Mouse (Mus musculus) limb, embryonic 12.5 days (tissue): ENCODE measurements around the gene Rbfox3. TPM values are rescaled to one million over a fixed set of nuclear protein-coding genes. Genes with fewer than 3 reads are reported as not detected.

ENCODE experiments used
- ATAC-seq: fragments of 200-750 bp; cut with Nextera tagmentation; 2 replicates; pipeline ENCODE4 v1.8.0; 2017; ENCODE audit warnings: low read depth, moderate TSS enrichment; ENCODE audit not compliant: insufficient number of reproducible peaks, insufficient read depth, low FRiP score, low TSS enrichment
- H3K27ac ChIP-seq: fragments of 300-500 bp; sonication (generic); 2 replicates; pipeline ENCODE4 v1.5.1; 2016; ENCODE audit warnings: mild to moderate bottlenecking, moderate library complexity
- H3K27me3 ChIP-seq: fragments of 300-500 bp; sonication (generic); 2 replicates; pipeline ENCODE4 v1.6.1; 2016; ENCODE audit warnings: mild to moderate bottlenecking, moderate library complexity
- H3K36me3 ChIP-seq: fragments of 300-500 bp; sonication (generic); 2 replicates; pipeline ENCODE4 v1.6.1; 2016; ENCODE audit warnings: mild to moderate bottlenecking, moderate library complexity
- H3K4me1 ChIP-seq: fragments of 300-500 bp; sonication (generic); replicated peaks from 2 replicates; pipeline ENCODE4 v1.6.1; 2016
- H3K4me2 ChIP-seq: fragments of 300-500 bp; sonication (generic); 2 replicates; pipeline ENCODE4 v1.6.1; 2016; ENCODE audit warnings: mild to moderate bottlenecking, moderate library complexity
- H3K4me3 ChIP-seq: fragments of 300-500 bp; sonication (generic); replicated peaks from 2 replicates; pipeline ENCODE4 v1.5.1; 2016; ENCODE audit warnings: mild to moderate bottlenecking
- H3K9ac ChIP-seq: fragments of 300-500 bp; sonication (generic); replicated peaks from 2 replicates; pipeline ENCODE4 v1.6.1; 2016; ENCODE audit warnings: mild to moderate bottlenecking, moderate library complexity
- H3K9me3 ChIP-seq: fragments of 300-500 bp; sonication (generic); 2 replicates; pipeline ENCODE4 v1.6.1; 2016; ENCODE audit warnings: mild to moderate bottlenecking, moderate library complexity
- WGBS: fragments of 180-500 bp; shearing (Covaris S2); methylation state at CpG from one replicate; pipeline ENCODE4 v1.1.7; 2016; 5-methylcytosine and 5-hydroxymethylcytosine counted together
- polyA plus RNA-seq: library from polyadenylated mRNA; unstranded; fragments of >200 nt; fragmentation: Nextera tagmentation; extraction: Ambion mirVana; gene quantifications from 2 replicates; pipeline ENCODE4 v1.2.1, GENCODE M21; 2016

Gene Rbfox3
- polyA plus RNA-seq, 1 experiment from 2014 or later = 3.9 TPM

GRCm38 (mm10) chr11:118666172-118666571 lies 245.2 kb downstream of the Rbfox3 start:
- ATAC-seq = no peak
- H3K36me3 ChIP-seq = no peaks in the 10 kb centered on the region
- no peak overlapping the region for H3K4me3 ChIP-seq
- H3K27me3 ChIP-seq = peaks cover 21% of the 10 kb centered on the region
- H3K27ac ChIP-seq = no peak overlapping the region
- no peak overlapping the region for H3K4me2 ChIP-seq
- 81% methylated on average over 3 of the region's 3 CpGs for WGBS
- H3K9ac ChIP-seq = no peak overlapping the region
- no peaks in the 10 kb centered on the region; the same call in 1 of the 2 replicates for H3K4me1 ChIP-seq
- H3K9me3 ChIP-seq = no peaks in the 10 kb centered on the region

GRCm38 (mm10) chr11:118663305-118663704 lies 248.1 kb downstream of the Rbfox3 start:
- no peak overlapping the region for H3K4me2 ChIP-seq
- no peaks in the 10 kb centered on the region for H3K9me3 ChIP-seq
- 78% methylated on average over 8 of the region's 8 CpGs for WGBS
- H3K27ac ChIP-seq = no peak overlapping the region
- ATAC-seq = no peak
- no peaks in the 10 kb centered on the region for H3K4me1 ChIP-seq
- H3K9ac ChIP-seq = no peak overlapping the region
- H3K4me3 ChIP-seq = no peak overlapping the region
- no peaks in the 10 kb centered on the region for H3K36me3 ChIP-seq
- H3K27me3 ChIP-seq = peaks cover 25% of the 10 kb centered on the region

GRCm38 (mm10) chr11:118659305-118659704 lies 252.1 kb downstream of the Rbfox3 start:
- 16% methylated on average over 10 of the region's 10 CpGs for WGBS
- Histone ChIP-seq H3K9ac (no peak overlapping the region), H3K27ac (no peak overlapping the region), H3K4me3 (no peak overlapping the region), H3K4me2 (no peak overlapping the region), H3K36me3 (no peaks in the 10 kb centered on the region), H3K9me3 (no peaks in the 10 kb centered on the region), H3K27me3 (peaks cover 19% of the 10 kb centered on the region), H3K4me1 (no peaks in the 10 kb centered on the region)
- ATAC-seq = no peak

- no peak for ATAC-seq
- Histone ChIP-seq H3K36me3 (no peaks in the 10 kb centered on the region), H3K4me3 (no peak overlapping the region), H3K27ac (no peak overlapping the region), H3K27me3 (peaks cover 10% of the 10 kb centered on the region; the same call in 1 of the 2 replicates), H3K4me1 (no peaks in the 10 kb centered on the region), H3K9ac (no peak overlapping the region), H3K4me2 (no peak overlapping the region), H3K9me3 (no peaks in the 10 kb centered on the region)
- 74% methylated on average over 4 of the region's 4 CpGs for WGBS
Observed at GRCm38 (mm10) chr11:118655833-118656232, 255.6 kb downstream of the Rbfox3 start.

- WGBS = 89% methylated on average over 14 of the region's 14 CpGs
- no peak overlapping the region for H3K9ac ChIP-seq
- H3K27ac ChIP-seq = no peak overlapping the region
- H3K9me3 ChIP-seq = no peaks in the 10 kb centered on the region
- H3K36me3 ChIP-seq = no peaks in the 10 kb centered on the region
- H3K4me2 ChIP-seq = no peak overlapping the region
- ATAC-seq = no peak
- peaks cover 2% of the 10 kb centered on the region; the same call in 1 of the 2 replicates for H3K27me3 ChIP-seq
- no peak overlapping the region for H3K4me3 ChIP-seq
- no peaks in the 10 kb centered on the region for H3K4me1 ChIP-seq
Observed at GRCm38 (mm10) chr11:118653521-118654318, 257.7 kb downstream of the Rbfox3 start.

- WGBS = 85% methylated on average over 13 of the region's 13 CpGs
Observed at GRCm38 (mm10) chr11:118652401-118653240, 258.8 kb downstream of the Rbfox3 start.

GRCm38 (mm10) chr11:118648369-118648768 lies 263.0 kb downstream of the Rbfox3 start:
- Histone ChIP-seq H3K4me1 (no peaks in the 10 kb centered on the region), H3K9me3 (no peaks in the 10 kb centered on the region), H3K27me3 (no peaks in the 10 kb centered on the region; the same call in none of the 2 replicates), H3K4me3 (no peak overlapping the region), H3K36me3 (no peaks in the 10 kb centered on the region), H3K4me2 (no peak overlapping the region), H3K9ac (no peak overlapping the region), H3K27ac (no peak overlapping the region)
- WGBS = 28% methylated on average over 5 of the region's 5 CpGs
- ATAC-seq = no peak

More at GRCm38 (mm10) chr11:118652401-118653240, 258.8 kb downstream of the Rbfox3 start:
- H3K27ac ChIP-seq = no peak overlapping the region
- no peaks in the 10 kb centered on the region for H3K36me3 ChIP-seq
- H3K27me3 ChIP-seq = no peaks in the 10 kb centered on the region; the same call in none of the 2 replicates
- no peak overlapping the region for H3K4me3 ChIP-seq
- H3K9ac ChIP-seq = no peak overlapping the region
- no peak overlapping the region for H3K4me2 ChIP-seq
- H3K9me3 ChIP-seq = no peaks in the 10 kb centered on the region
- ATAC-seq = no peak
- H3K4me1 ChIP-seq = no peaks in the 10 kb centered on the region

GRCm38 (mm10) chr11:118646864-118647263 lies 264.5 kb downstream of the Rbfox3 start:
- no peaks in the 10 kb centered on the region for H3K9me3 ChIP-seq
- H3K36me3 ChIP-seq = no peaks in the 10 kb centered on the region
- no peak for ATAC-seq
- no peaks in the 10 kb centered on the region for H3K4me1 ChIP-seq
- no peak overlapping the region for H3K4me2 ChIP-seq
- H3K27me3 ChIP-seq = no peaks in the 10 kb centered on the region; the same call in none of the 2 replicates
- no peak overlapping the region for H3K27ac ChIP-seq
- no peak overlapping the region for H3K4me3 ChIP-seq
- no peak overlapping the region for H3K9ac ChIP-seq
- 86% methylated on average over 3 of the region's 3 CpGs for WGBS

GRCm38 (mm10) chr11:118645158-118645557 lies 266.2 kb downstream of the Rbfox3 start:
- Histone ChIP-seq H3K27me3 (no peaks in the 10 kb centered on the region; the same call in none of the 2 replicates), H3K27ac (no peak overlapping the region), H3K4me1 (no peaks in the 10 kb centered on the region), H3K9ac (no peak overlapping the region), H3K36me3 (no peaks in the 10 kb centered on the region), H3K4me2 (no peak overlapping the region), H3K4me3 (no peak overlapping the region), H3K9me3 (no peaks in the 10 kb centered on the region)
- ATAC-seq = no peak
- 81% methylated on average over 3 of the region's 3 CpGs for WGBS

- ATAC-seq = no peak
- H3K4me3 ChIP-seq = no peak overlapping the region
- no peak overlapping the region for H3K4me2 ChIP-seq
- no peaks in the 10 kb centered on the region for H3K27me3 ChIP-seq
- 88% methylated on average over 4 of the region's 4 CpGs for WGBS
- no peaks in the 10 kb centered on the region for H3K9me3 ChIP-seq
- H3K9ac ChIP-seq = no peak overlapping the region
- H3K27ac ChIP-seq = no peak overlapping the region
- no peaks in the 10 kb centered on the region for H3K4me1 ChIP-seq
- H3K36me3 ChIP-seq = no peaks in the 10 kb centered on the region
Observed at GRCm38 (mm10) chr11:118640706-118641105, 270.7 kb downstream of the Rbfox3 start.

GRCm38 (mm10) chr11:118637718-118638117 lies 273.7 kb downstream of the Rbfox3 start:
- no peak overlapping the region for H3K4me2 ChIP-seq
- H3K36me3 ChIP-seq = no peaks in the 10 kb centered on the region
- no peaks in the 10 kb centered on the region for H3K4me1 ChIP-seq
- no peak overlapping the region for H3K27ac ChIP-seq
- H3K27me3 ChIP-seq = no peaks in the 10 kb centered on the region
- ATAC-seq = no peak
- no peak overlapping the region for H3K9ac ChIP-seq
- no peak overlapping the region for H3K4me3 ChIP-seq
- H3K9me3 ChIP-seq = no peaks in the 10 kb centered on the region
- 75% methylated on average over 10 of the region's 10 CpGs for WGBS
